Mouse (Mus musculus) limb, embryonic 11.5 days (tissue): ENCODE measurements around the gene Gm17018. TPM values are rescaled to one million over a fixed set of nuclear protein-coding genes. Genes with fewer than 3 reads are reported as not detected.
A peak's percentile ranks its signal among the peaks of the same experiment; 100 is the strongest.

Experiments
- ATAC-seq: fragments of 200-750 bp; cut with Nextera tagmentation; 2 replicates; pipeline ENCODE4 v1.8.0; 2017; ENCODE audit warnings: low read depth; ENCODE audit not compliant: insufficient number of reproducible peaks, low FRiP score, low TSS enrichment
- DNase-seq: peaks from one replicate; pipeline ENCODE4 v3.0.0-alpha.2; 2015; ENCODE audit warnings: low spot score
- H3K27ac ChIP-seq: fragments of 300-500 bp; sonication (generic); replicated peaks from 2 replicates; pipeline ENCODE4 v1.5.1; 2014; ENCODE audit warnings: low read depth, mild to moderate bottlenecking, low read length
- H3K27me3 ChIP-seq: fragments of 300-500 bp; sonication (generic); 2 replicates; pipeline ENCODE4 v1.6.1; 2014; ENCODE audit warnings: mild to moderate bottlenecking, low read length, mixed read lengths; ENCODE audit not compliant: control insufficient read depth, insufficient read depth
- H3K36me3 ChIP-seq: fragments of 300-500 bp; sonication (generic); 2 replicates; pipeline ENCODE4 v1.6.1; 2014; ENCODE audit warnings: mild to moderate bottlenecking, low read length, moderate library complexity, mixed read lengths; ENCODE audit not compliant: control insufficient read depth, insufficient read depth
- H3K4me1 ChIP-seq: fragments of 300-500 bp; sonication (generic); 2 replicates; pipeline ENCODE4 v1.6.1; 2014; ENCODE audit warnings: low read length, mixed read lengths; ENCODE audit not compliant: control insufficient read depth, insufficient read depth
- H3K4me2 ChIP-seq: fragments of 300-500 bp; sonication (generic); 2 replicates; pipeline ENCODE4 v1.6.1; 2014; ENCODE audit warnings: low read depth, mild to moderate bottlenecking, moderate library complexity; ENCODE audit not compliant: severe bottlenecking
- H3K4me3 ChIP-seq: fragments of 300-500 bp; sonication (generic); 2 replicates; pipeline ENCODE4 v1.5.1; 2014; ENCODE audit warnings: low read depth, low read length
- H3K9ac ChIP-seq: fragments of 300-500 bp; sonication (generic); 2 replicates; pipeline ENCODE4 v1.6.1; 2014; ENCODE audit warnings: mild to moderate bottlenecking, low read length
- H3K9me3 ChIP-seq: fragments of 300-500 bp; sonication (generic); 2 replicates; pipeline ENCODE4 v1.6.1; 2016; ENCODE audit warnings: low read length; ENCODE audit not compliant: control insufficient read depth
- whole genome bisulfite sequencing: fragments of 180-500 bp; shearing (Covaris S2); extraction: QIAGEN DNeasy Blood & Tissue Kit; methylation state at CpG from one replicate; pipeline ENCODE4 v1.1.7; 2014; 5-methylcytosine and 5-hydroxymethylcytosine counted together
- polyA plus RNA-seq: library from polyadenylated mRNA; unstranded; fragments of >200 nt; fragmentation: Nextera tagmentation; extraction: Ambion mirVana; gene quantifications from 2 replicates; pipeline ENCODE4 v1.2.1, GENCODE M21; 2014

Gene Gm17018
- polyA plus RNA-seq, 1 experiment from 2014 or later = 52.0 TPM

DNA sequence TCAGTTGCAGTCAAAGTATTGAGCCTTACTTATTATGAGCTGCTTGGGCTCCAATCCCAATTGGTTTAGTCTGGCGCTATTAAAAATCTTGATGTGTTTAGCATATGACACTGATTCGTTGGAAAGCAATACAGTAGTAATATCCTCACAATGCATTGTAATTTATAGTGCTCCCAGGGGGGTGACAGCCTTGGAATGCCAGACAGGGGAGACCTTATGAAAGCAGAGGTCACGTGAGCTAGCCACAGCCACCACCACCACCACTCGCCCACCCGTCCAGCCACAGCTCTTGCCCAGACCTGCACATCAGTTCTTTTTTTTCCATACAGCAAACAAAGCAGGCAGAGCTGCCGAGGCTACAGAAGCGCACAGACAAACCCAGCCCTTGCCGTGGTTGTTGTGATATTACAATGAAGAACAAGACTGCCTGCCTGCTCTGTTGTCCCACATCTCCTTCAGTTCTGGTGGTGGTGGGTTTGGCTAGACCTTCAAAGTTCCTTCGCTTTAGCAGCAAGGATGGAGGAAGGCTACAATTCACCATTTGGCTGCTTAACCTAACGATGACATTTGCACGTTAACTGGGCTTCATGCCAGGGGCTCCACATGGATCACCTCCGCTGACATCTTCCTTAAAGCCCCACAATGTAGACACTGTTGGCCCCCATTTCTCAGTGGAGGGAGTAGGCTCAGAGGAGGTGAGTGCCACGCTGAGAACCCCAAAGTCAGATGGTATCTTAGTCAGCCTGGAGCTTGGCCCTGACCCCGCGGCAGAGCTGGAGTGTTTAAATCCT, 5.7 kb downstream of the Gm17018 start:
- 0 out of 2 replicates have a peak, but pooled peaks cover 3% of the 10 kb centered on the region for H3K27me3 ChIP-seq

DNA sequence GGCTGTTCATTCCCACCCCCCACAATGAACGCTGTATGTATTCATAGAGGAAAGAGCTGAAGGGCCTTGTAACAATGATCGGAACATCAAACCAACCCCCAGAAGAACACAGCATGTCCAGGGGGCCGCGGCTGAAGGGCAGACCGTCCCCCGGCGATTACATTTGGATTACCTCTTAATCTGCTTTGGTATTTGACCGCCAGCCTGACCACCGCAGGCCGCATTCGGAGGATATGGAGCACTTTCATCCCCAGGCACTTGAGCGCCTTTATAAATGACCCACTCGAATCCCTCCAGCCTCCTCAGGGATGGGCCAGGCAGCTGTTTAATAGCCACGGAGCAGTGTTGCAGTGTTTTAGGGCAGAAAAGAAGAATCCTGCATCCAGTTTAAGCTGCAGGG, 7.0 kb downstream of the Gm17018 start:
- H3K4me2 ChIP-seq = no peak overlapping the region
- H3K27ac ChIP-seq = no peak overlapping the region
- ATAC-seq (no peak), DNase-seq (no peak)
- WGBS = 30% methylated on average over 14 of the region's 14 CpGs
- H3K36me3 ChIP-seq = no peaks in the 10 kb centered on the region; the same call in 1 of the 2 replicates
- H3K4me1 ChIP-seq = peaks cover 49% of the 10 kb centered on the region
- H3K4me3 ChIP-seq = no peak overlapping the region
- H3K9ac ChIP-seq = no peak overlapping the region
- no peaks in the 10 kb centered on the region for H3K9me3 ChIP-seq
- H3K27me3 ChIP-seq = 0 out of 2 replicates have a peak, but pooled peaks cover 3% of the 10 kb centered on the region

More for the DNA sequence above, 5.7 kb downstream of the Gm17018 start:
- DNase-seq (no peak), ATAC-seq (peak; percentile 42; the same call in 1 of the 2 replicates)
- H3K9me3 ChIP-seq = no peaks in the 10 kb centered on the region
- no peak overlapping the region for H3K9ac ChIP-seq
- no peaks in the 10 kb centered on the region; the same call in 1 of the 2 replicates for H3K36me3 ChIP-seq
- peaks cover 49% of the 10 kb centered on the region for H3K4me1 ChIP-seq
- H3K27ac ChIP-seq = peak overlapping the region; percentile 61; the same call in 1 of the 2 replicates
- H3K4me2 ChIP-seq = no peak overlapping the region
- no peak overlapping the region for H3K4me3 ChIP-seq
- 49% methylated on average over 15 of the region's 15 CpGs for WGBS

DNA sequence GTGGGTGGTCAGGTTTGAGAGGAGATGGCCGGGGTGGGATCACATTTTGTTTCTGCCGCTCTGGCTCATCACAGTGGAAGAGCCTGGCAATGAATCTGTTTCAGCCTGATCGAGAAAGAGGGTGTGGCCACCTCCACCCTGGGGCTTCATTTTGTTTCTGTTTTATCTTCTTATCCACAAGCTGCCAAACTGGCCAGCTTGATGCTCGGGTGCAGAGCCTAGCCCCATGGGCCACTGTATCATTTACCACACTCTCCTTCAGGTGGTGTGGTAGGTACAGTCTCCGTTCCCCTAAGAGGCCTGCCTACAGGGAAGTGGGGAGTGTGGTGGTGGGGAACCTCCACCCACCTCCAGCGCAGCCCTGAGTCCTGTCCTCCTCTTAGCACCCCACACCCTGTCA, 12.6 kb downstream of the Gm17018 start:
- WGBS = 80% methylated on average over 6 of the region's 6 CpGs
- H3K27ac ChIP-seq = no peak overlapping the region
- no peak for DNase-seq
- no peak overlapping the region for H3K4me2 ChIP-seq
- peaks cover 2% of the 10 kb centered on the region; the same call in 1 of the 2 replicates for H3K36me3 ChIP-seq
- H3K9me3 ChIP-seq = no peaks in the 10 kb centered on the region
- H3K27me3 ChIP-seq = 0 out of 2 replicates have a peak, but pooled peaks cover 3% of the 10 kb centered on the region
- H3K9ac ChIP-seq = no peak overlapping the region
- no peak for ATAC-seq
- no peak overlapping the region for H3K4me3 ChIP-seq
- peaks cover 34% of the 10 kb centered on the region for H3K4me1 ChIP-seq

DNA sequence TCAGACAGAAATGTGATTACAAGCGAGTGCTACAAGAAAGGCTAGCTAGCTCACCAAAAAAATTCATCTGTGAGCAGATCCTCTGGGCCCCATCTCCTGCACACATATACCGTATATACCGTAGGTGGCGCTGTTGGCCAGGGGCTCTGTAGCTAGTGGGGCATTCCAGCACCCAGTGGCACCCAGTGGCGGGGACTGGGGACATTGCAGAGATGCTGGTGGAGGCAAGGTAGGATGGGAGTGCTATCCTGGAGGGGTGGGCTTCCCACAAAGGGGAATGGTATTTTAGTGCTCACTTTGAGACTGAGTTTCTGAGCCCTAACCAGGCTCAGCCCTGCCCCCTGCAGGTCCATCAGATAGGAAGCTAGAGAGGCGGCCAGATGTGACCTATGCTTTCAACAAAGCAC, 13.4 kb downstream of the Gm17018 start:
- Histone ChIP-seq H3K9me3 (no peaks in the 10 kb centered on the region), H3K4me1 (peaks cover 31% of the 10 kb centered on the region), H3K36me3 (peaks cover 2% of the 10 kb centered on the region; the same call in 1 of the 2 replicates), H3K4me3 (no peak overlapping the region), H3K9ac (no peak overlapping the region), H3K27ac (no peak overlapping the region), H3K27me3 (0 out of 2 replicates have a peak, but pooled peaks cover 3% of the 10 kb centered on the region), H3K4me2 (no peak overlapping the region)
- ATAC-seq (no peak), DNase-seq (peak; percentile 78)
- WGBS = 28% methylated on average over 6 of the region's 6 CpGs

DNA sequence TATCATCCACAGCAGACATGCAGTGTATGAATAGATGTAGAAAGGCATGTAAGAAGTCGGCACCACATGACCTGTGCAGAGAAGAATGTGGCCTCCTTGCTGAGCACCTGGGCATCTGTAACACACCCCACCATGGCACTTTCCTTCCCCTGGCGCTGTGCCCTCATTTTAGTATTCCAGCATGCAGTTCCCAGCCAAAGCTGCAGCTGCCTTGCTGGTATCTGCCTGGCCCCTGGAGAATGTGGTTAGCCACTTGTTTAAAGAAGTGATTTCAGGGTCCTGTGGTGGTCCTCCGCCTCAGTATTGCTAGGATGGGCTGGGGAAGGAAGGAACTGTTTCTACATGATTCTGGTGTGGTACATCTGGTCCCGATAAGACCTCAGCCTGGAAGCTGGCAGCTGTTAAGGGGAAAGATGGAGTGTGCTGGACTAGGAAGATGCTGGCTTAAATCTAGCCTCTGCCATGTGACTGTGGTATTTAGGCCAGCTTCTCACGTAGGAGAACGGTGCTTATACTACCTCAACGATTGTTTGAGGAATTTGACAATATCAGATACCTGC, 14.0 kb downstream of the Gm17018 start:
- Histone ChIP-seq H3K4me2 (no peak overlapping the region), H3K36me3 (peaks cover 2% of the 10 kb centered on the region; the same call in 1 of the 2 replicates), H3K27ac (0 out of 2 replicates have a peak overlapping the region, but pooled peaks have one; percentile 30), H3K4me1 (peaks cover 26% of the 10 kb centered on the region), H3K9ac (no peak overlapping the region), H3K27me3 (0 out of 2 replicates have a peak, but pooled peaks cover 3% of the 10 kb centered on the region), H3K9me3 (no peaks in the 10 kb centered on the region), H3K4me3 (no peak overlapping the region)
- WGBS = 74% methylated on average over 7 of the region's 7 CpGs
- DNase-seq (no peak), ATAC-seq (no peak)

DNA sequence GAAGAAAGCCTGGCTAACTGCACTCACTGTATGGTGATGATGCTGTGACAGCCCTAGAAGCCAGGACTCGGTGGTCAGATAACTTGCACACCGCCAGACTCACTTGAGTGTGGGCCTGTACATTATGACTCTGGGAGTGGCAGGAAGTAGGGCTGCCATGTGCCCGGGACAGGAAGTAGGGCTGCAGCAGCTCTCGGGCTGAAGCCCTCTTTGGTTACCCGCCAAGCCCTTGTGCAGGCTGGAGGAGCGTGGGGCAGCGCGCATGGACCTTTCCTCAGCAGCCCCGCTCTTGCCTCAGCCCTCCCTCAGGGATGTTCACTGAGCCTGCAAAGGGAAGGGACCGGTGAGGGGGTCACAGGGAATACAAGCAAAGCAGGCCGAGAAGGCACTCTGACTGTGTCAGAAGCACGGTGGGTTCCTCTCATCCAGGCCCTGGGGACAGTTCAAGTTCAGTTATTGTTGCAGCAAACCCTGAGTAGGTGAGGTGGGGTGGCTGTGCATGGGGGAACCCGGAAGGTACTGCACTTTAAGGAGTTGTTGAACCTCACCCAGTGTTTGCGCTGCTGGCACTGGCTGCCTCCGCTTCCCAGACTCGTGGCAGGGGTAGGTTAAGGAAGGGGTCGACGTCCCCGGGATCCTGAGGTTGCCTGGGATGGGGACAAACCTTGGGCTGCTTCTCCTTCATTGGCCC, 14.7 kb downstream of the Gm17018 start:
- peak overlapping the region; percentile 1; the same call in 1 of the 2 replicates for H3K9ac ChIP-seq

DNA sequence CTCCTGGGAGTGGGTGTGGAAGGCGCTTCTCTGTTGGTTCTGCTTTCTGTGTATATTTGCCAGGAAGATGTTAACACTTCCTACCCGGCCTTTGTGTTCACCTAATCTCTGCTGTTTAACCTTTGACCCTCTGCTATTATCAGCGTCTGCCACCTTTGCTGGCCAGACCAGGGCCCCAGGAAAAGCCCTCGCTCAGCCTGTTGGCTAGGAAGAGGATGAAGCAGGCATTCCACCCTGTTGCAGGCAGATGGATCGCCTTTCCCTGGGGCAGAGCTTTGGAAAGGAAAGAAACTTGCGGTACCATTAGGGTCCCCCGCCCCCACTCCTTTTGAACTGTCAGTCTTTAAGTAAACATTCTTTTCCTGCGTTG, 15.2 kb downstream of the Gm17018 start:
- no peak for DNase-seq
- Histone ChIP-seq H3K4me2 (no peak overlapping the region), H3K9ac (no peak overlapping the region), H3K9me3 (no peaks in the 10 kb centered on the region), H3K27ac (no peak overlapping the region), H3K27me3 (no peaks in the 10 kb centered on the region), H3K4me1 (peaks cover 18% of the 10 kb centered on the region), H3K4me3 (no peak overlapping the region), H3K36me3 (peaks cover 2% of the 10 kb centered on the region; the same call in 1 of the 2 replicates)
- ATAC-seq = no peak
- WGBS = 5% methylated on average over 8 of the region's 8 CpGs

More for the DNA sequence above, 14.7 kb downstream of the Gm17018 start:
- 50% methylated on average over 19 of the region's 19 CpGs for WGBS
- H3K27me3 ChIP-seq = no peaks in the 10 kb centered on the region
- H3K4me1 ChIP-seq = peaks cover 19% of the 10 kb centered on the region
- no peaks in the 10 kb centered on the region for H3K9me3 ChIP-seq
- no peak overlapping the region for H3K4me3 ChIP-seq
- H3K36me3 ChIP-seq = peaks cover 2% of the 10 kb centered on the region; the same call in 1 of the 2 replicates
- ATAC-seq (no peak), DNase-seq (no peak)
- no peak overlapping the region for H3K27ac ChIP-seq
- no peak overlapping the region for H3K4me2 ChIP-seq

DNA sequence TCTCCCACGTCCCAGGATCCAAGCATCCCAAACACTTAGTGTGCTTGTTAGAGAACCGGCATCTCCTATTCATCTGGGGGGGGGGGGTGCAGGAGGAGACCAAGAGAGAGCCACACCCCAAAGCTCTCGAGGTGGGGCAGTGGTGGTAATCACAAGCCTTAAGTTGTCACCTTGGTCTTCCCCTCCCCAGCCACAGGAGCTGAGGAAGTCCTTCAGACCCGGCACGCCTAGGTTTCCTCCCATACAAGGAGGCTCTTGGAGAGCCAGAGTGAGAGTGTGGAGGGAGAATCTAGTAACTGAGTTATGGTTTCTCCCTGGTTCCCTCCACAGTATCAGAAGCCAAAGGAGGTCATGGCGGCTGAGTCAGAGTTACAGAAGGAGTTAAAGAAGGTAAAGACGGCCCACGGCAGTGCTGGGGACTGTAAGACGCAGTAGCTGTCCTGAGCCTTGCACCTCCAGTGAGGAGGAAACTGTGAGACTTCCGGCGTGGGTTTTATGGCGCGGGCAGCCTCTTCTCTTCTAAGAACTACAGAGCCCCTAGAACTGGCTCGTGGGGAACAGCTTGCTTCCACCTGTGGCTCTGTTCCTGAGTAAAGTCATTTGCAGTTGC, 16.8 kb downstream of the Gm17018 start:
- Histone ChIP-seq H3K4me2 (no peak overlapping the region), H3K27me3 (no peaks in the 10 kb centered on the region), H3K4me1 (peaks cover 19% of the 10 kb centered on the region), H3K9me3 (no peaks in the 10 kb centered on the region), H3K9ac (no peak overlapping the region), H3K4me3 (no peak overlapping the region), H3K27ac (no peak overlapping the region), H3K36me3 (peaks cover 2% of the 10 kb centered on the region; the same call in 1 of the 2 replicates)
- ATAC-seq (no peak), DNase-seq (no peak)
- WGBS = 68% methylated on average over 14 of the region's 14 CpGs
